Mouse (Mus musculus): ENCODE measurements around the gene Glt6d1. TPM values are rescaled to one million over a fixed set of nuclear protein-coding genes. Genes with fewer than 3 reads are reported as not detected.

Gene Glt6d1
- polyA plus RNA-seq, 3 experiments from 2014 or later = not detected

DNA sequence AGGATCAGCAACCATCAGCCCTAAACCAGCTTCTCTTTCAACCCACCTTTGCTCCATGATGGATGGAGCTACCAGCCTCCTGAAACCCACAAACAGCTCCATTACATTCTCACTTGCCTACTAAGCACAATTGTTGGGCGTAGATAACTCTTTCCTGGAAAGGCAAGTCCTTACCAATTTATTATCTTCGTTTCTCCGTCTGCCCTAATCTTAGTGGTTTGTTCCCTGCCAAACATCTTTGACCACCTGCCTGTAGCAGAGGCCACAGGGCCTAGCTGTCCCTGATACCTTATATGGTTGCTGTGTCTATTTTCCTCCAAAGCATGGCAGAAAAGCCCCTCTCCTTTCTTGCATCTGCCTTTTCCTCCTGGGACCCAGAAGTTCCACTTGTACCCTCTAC is 26.6 kb downstream of the Glt6d1 start:
- no peak for ATAC-seq

- ATAC-seq = no peak
These were observed 29.9 kb downstream of the Glt6d1 start for GRCm38 (mm10) chr2:25785573-25786322.

DNA sequence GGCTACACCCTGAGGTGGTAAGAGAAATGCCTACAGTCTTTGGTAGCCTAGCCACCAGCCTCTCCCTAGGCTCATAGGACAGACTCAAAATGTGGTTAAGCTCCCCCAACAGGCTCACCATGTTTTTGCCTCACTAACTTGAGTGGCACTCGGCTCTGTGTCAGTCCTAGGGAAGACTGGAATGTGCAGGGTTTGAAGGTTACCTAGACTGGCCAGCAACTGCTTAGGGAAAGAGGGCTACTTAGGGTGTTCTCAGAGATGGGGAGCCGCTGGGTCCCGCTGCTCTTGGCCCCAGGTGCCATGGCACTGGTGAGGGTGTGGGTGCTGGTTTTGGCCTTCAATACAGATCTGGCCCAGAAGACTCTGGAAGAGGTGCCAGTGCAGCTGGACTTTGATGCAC is 33.7 kb downstream of the Glt6d1 start, which contains the start of gene Gm13539:
Gene Gm13539, plus strand, starts transcription at position 301 of the 400 bp plus-strand sequence.
- ATAC-seq = no peak

GRCm38 (mm10) chr2:25780921-25781320 is 34.7 kb downstream of the Glt6d1 start:
- ATAC-seq = no peak

- no peak for ATAC-seq
These were observed 36.6 kb downstream of the Glt6d1 start for GRCm38 (mm10) chr2:25779076-25779475.

GRCm38 (mm10) chr2:25776717-25777116 is 38.9 kb downstream of the Glt6d1 start, which contains the start of gene Lcn11:
Gene Lcn11 (plus strand): TSS chr2:25777017.
- no peak for ATAC-seq

DNA sequence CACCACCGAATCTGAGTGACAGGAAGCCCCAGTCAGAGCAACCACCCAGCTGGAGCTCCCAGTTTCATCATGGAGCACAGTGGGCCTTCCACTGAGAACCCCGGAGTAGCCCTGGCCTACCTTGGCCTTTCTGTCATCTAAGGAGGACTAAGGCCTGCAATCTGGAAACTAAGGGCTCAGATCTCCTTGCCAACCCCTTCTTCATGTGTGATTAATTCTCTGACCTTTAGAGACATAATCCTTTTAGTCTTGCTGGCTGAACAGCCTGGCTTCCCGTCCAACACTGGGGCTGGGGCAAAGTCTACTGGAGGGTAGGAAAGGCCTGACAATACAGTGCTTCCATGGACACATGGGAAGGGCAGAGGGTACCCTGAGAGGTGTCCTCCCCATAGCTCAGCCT is 39.7 kb downstream of the Glt6d1 start:
- ATAC-seq = no peak

DNA sequence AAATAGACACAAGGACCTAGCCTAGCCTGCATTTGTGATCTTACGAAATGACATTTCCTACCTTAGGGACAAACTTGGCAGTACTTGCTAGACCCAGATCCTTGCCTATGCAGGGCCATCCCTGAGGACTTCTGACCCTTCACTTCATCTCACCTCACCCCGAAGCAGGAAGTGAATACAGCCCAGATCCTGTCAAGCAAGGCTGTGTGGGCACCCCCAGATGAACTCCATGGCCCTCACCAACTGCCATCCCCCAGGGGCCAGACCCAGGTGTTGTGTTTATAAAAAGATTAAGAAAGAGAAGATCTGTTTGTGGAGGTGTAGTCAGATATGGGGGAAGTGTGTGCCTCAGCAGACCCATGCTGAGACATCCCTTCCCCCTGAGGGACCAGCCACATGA is 41.0 kb downstream of the Glt6d1 start:
- no peak for ATAC-seq

GRCm38 (mm10) chr2:25773507-25773906 is 42.1 kb downstream of the Glt6d1 start:
- no peak for ATAC-seq

GRCm38 (mm10) chr2:25767764-25768163 is 47.9 kb downstream of the Glt6d1 start:
- ATAC-seq = no peak

DNA sequence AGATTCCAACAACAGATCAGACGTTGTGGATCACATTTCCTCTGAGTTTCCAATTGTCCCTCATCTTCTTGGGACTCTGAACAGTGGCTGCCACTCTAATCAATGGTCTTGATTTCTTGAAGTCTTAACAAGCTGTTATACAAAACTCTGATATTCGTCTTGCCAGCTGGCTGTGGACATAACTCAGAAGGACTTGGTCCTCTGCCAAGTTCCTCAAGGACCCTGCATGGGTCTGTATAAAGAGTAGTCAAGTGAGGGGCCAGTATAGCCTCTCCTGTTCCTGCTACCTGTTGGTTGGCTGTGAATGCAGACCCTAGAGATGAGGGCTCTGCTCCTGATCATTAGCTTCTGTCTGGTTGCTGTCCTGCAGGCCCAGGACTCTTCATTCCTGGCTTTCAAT is 50.4 kb downstream of the Glt6d1 start, which contains the start of gene Lcn3:
Gene Lcn3, plus strand, starts transcription at position 301 of the 400 bp plus-strand sequence.
- ATAC-seq = no peak

DNA sequence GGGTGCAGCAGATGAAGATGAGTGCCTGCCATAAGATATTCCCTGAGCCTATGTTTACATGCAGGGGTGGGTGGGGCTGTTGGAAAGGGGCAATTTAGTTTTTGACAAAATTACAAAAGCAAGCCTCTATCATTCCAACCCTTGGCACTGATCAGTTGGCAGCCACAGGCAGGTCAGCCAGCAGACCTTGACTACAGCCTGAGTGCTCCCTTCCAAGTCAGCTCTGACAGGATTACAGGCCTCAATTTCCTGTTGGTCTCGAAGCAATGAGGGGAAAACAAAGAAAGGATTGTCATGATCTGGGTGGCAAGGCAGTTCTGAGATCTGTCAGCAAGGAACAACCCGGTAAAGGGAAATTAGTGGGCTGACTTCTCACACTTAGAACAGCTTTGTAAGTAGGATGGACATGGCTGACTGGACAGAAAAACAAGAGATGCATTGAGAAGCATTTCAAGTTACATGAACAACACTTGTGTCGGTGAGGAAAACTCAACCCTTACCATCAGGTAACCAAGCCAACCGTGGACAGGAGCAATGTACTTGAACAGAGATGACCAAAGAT is 57.5 kb downstream of the Glt6d1 start:
- ATAC-seq = no peak

DNA sequence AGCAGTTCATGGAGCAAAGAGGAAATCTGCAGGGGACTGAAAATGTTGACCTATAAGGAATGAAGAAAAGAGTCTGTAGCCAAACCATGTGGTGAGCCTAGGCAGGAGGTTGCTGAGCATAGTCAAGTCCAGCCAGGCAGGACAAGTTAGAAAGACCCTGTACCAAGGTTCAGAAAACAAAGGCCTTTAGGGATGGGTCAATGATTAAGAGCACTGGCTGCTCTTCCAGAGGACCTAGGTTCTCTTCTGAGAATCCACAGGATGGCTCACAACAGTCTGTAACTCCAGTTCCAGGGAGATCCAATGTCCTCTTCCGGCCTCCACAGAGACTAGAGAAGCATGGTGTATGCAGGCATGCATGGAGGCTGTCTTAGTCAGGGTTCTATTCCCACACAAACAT is 61.4 kb downstream of the Glt6d1 start:
- ATAC-seq = no peak

Other genes starting within 250 kb of the Glt6d1 start
- gene Mamdc4, start 241.0 kb downstream of the Glt6d1 start, polyA plus RNA-seq (2017; shearing (Covaris generic)) = 1 to 10 TPM in 2 of 3 experiments, under 1 TPM in 1; 0.85 to 2.2 (median 1.3) TPM
- 10 to 100 TPM; 37.0 to 64.3 (median 56.2) TPM for gene Phpt1, start 240.6 kb downstream of the Glt6d1 start, polyA plus RNA-seq (2017; shearing (Covaris generic))
- under 1 TPM in 1 of 3 experiments, not detected in 2; 0.07 TPM for gene Ajm1, start 234.1 kb downstream of the Glt6d1 start, polyA plus RNA-seq (2017; shearing (Covaris generic))
- gene Rabl6, start 207.3 kb downstream of the Glt6d1 start, polyA plus RNA-seq (2017; shearing (Covaris generic)) = 10 to 100 TPM; 14.0 to 28.3 (median 18.0) TPM
- not detected for gene Ccdc183, start 198.2 kb downstream of the Glt6d1 start, polyA plus RNA-seq (2017; shearing (Covaris generic))
- 1 to 10 TPM in 2 of 3 experiments, under 1 TPM in 1; 0.80 to 2.2 (median 1.1) TPM for gene Tmem141, start 193.8 kb downstream of the Glt6d1 start, polyA plus RNA-seq (2017; shearing (Covaris generic))
- under 1 TPM in 1 of 3 experiments, not detected in 2; 0.96 TPM for gene Fcna, start 187.8 kb downstream of the Glt6d1 start, polyA plus RNA-seq (2017; shearing (Covaris generic))
- gene Lcn8, start 162.7 kb downstream of the Glt6d1 start, polyA plus RNA-seq (2017; shearing (Covaris generic)) = not detected
- not detected for gene Lcn5, start 157.9 kb downstream of the Glt6d1 start, polyA plus RNA-seq (2017; shearing (Covaris generic))
- not detected for gene Lcn6, start 139.1 kb downstream of the Glt6d1 start, polyA plus RNA-seq (2017; shearing (Covaris generic))
- 1 to 10 TPM in 2 of 3 experiments, not detected in 1; 1.1 to 1.4 TPM for gene Lcn10, start 133.1 kb downstream of the Glt6d1 start, polyA plus RNA-seq (2017; shearing (Covaris generic))
- not detected for gene Obp2a, start 115.8 kb downstream of the Glt6d1 start, polyA plus RNA-seq (2017; shearing (Covaris generic))
- gene Bmyc, start 109.1 kb downstream of the Glt6d1 start, polyA plus RNA-seq (2017; shearing (Covaris generic)) = 100 to 1,000 TPM in 1 of 3 experiments, 10 to 100 TPM in 2; 31.0 to 105 (median 84.4) TPM
- gene Obp2b, start 78.8 kb downstream of the Glt6d1 start, polyA plus RNA-seq (2017; shearing (Covaris generic)) = not detected
- gene Lcn3, start 50.3 kb downstream of the Glt6d1 start, polyA plus RNA-seq (2017; shearing (Covaris generic)) = not detected
- gene Lcn11, start 38.8 kb downstream of the Glt6d1 start, polyA plus RNA-seq (2017; shearing (Covaris generic)) = not detected
- not detected for gene Gm13539, start 33.6 kb downstream of the Glt6d1 start, polyA plus RNA-seq (2017; shearing (Covaris generic))
- not detected for gene Lcn9, start 7.3 kb upstream of the Glt6d1 start, polyA plus RNA-seq (2017; shearing (Covaris generic))
- under 1 TPM in 2 of 3 experiments, not detected in 1; 0.46 to 0.52 TPM for gene Sohlh1, start 31.4 kb upstream of the Glt6d1 start, polyA plus RNA-seq (2017; shearing (Covaris generic))
- not detected for gene Kcnt1, start 47.9 kb upstream of the Glt6d1 start, polyA plus RNA-seq (2017; shearing (Covaris generic))
- gene Camsap1, start 167.4 kb upstream of the Glt6d1 start, polyA plus RNA-seq (2017; shearing (Covaris generic)) = 10 to 100 TPM in 1 of 3 experiments, 1 to 10 TPM in 2; 7.0 to 13.6 (median 8.6) TPM
- 10 to 100 TPM; 14.1 to 17.2 (median 16.0) TPM for gene Ubac1, start 205.9 kb upstream of the Glt6d1 start, polyA plus RNA-seq (2017; shearing (Covaris generic))

Measured in inflammation-experienced regulatory T-cells, adult 6 months (primary cell).